Mouse (Mus musculus) forebrain, embryonic 14.5 days (tissue): ENCODE measurements around the gene Zfp106. TPM values are rescaled to one million over a fixed set of nuclear protein-coding genes. Genes with fewer than 3 reads are reported as not detected.
A peak's percentile ranks its signal among the peaks of the same experiment; 100 is the strongest.
"Not testable (repeated sequence)": the region's sequence is repeated elsewhere in the genome, so short reads cannot be mapped to it uniquely, and the experiment has no call there.

Source experiments
- ATAC-seq: fragments of 200-750 bp; cut with Nextera tagmentation; 2 replicates; pipeline ENCODE4 v1.8.0; 2017; ENCODE audit warnings: mild to moderate bottlenecking, moderate library complexity
- DNase-seq: peaks from one replicate; pipeline ENCODE4 v3.0.0-alpha.2; 2015; ENCODE audit warnings: low spot score
- H3K27ac ChIP-seq: fragments of 300-500 bp; sonication (generic); 2 replicates; pipeline ENCODE4 v1.5.1; 2014; ENCODE audit warnings: low read depth, mild to moderate bottlenecking, control low read depth, low read length, moderate library complexity
- H3K27me3 ChIP-seq: fragments of 300-500 bp; sonication (generic); replicated peaks from 2 replicates; pipeline ENCODE4 v1.6.1; 2014; ENCODE audit warnings: low read length, control low read depth, mixed read lengths; ENCODE audit not compliant: control insufficient read depth, insufficient read depth
- H3K36me3 ChIP-seq: fragments of 300-500 bp; sonication (generic); 2 replicates; pipeline ENCODE4 v1.6.1; 2014; ENCODE audit warnings: low read length, control low read depth; ENCODE audit not compliant: control insufficient read depth, insufficient read depth
- H3K4me1 ChIP-seq: fragments of 300-500 bp; sonication (generic); 2 replicates; pipeline ENCODE4 v1.6.1; 2014; ENCODE audit warnings: antibody characterized with exemption, low read length, control low read depth; ENCODE audit not compliant: control insufficient read depth, insufficient read depth
- H3K4me2 ChIP-seq: fragments of 300-500 bp; sonication (generic); 2 replicates; pipeline ENCODE4 v1.6.1; 2014; ENCODE audit warnings: mild to moderate bottlenecking, control low read depth, low read length
- H3K4me3 ChIP-seq: fragments of 300-500 bp; sonication (generic); 2 replicates; pipeline ENCODE4 v1.5.1; 2014; ENCODE audit warnings: low read depth, low read length, control low read depth
- H3K9ac ChIP-seq: fragments of 300-500 bp; sonication (generic); 2 replicates; pipeline ENCODE4 v1.6.1; 2014; ENCODE audit warnings: mild to moderate bottlenecking, low read length, control low read depth, moderate library complexity
- H3K9me3 ChIP-seq: fragments of 300-500 bp; sonication (generic); replicated peaks from 2 replicates; pipeline ENCODE4 v1.6.1; 2016; ENCODE audit warnings: low read length, control low read depth, mixed read lengths; ENCODE audit not compliant: control insufficient read depth
- WGBS: fragments of 180-500 bp; shearing (Covaris S2); extraction: QIAGEN DNeasy Blood & Tissue Kit; methylation state at CpG from one replicate; pipeline ENCODE4 v1.1.7; 2014; 5-methylcytosine and 5-hydroxymethylcytosine counted together
- polyA plus RNA-seq: library from polyadenylated mRNA; unstranded; fragments of >200 nt; fragmentation: Nextera tagmentation; extraction: Ambion mirVana; gene quantifications from 2 replicates; pipeline ENCODE4 v1.2.1, GENCODE M21; 2014

Gene Zfp106
- polyA plus RNA-seq, 1 experiment from 2014 or later: 42.1 TPM

- not testable (repeated sequence) for H3K4me2 ChIP-seq, H3K4me3 ChIP-seq, H3K27me3 ChIP-seq, H3K36me3 ChIP-seq, H3K9ac ChIP-seq, ATAC-seq, H3K27ac ChIP-seq, DNase-seq, H3K9me3 ChIP-seq, H3K4me1 ChIP-seq
- WGBS: 93% methylated on average over 4 of the region's 4 CpGs
These were observed 1.0 kb upstream of the Zfp106 start for GRCm38 (mm10) chr2:120564548-120565188.

GRCm38 (mm10) chr2:120562859-120563234, 796 bp downstream of the Zfp106 start:
- DNase-seq (peak; percentile 1), ATAC-seq (no peak)
- H3K27ac ChIP-seq: no peak overlapping the region
- H3K4me2 ChIP-seq: peak overlapping the region; percentile 70
- WGBS: 25% methylated on average over 9 of the region's 9 CpGs
- H3K36me3 ChIP-seq: no peaks in the 10 kb centered on the region
- H3K27me3 ChIP-seq: no peaks in the 10 kb centered on the region
- H3K4me3 ChIP-seq: peak overlapping the region; percentile 88
- peak overlapping the region; percentile 93 for H3K9ac ChIP-seq
- H3K9me3 ChIP-seq: no peaks in the 10 kb centered on the region
- peaks cover 5% of the 10 kb centered on the region; the same call in 1 of the 2 replicates for H3K4me1 ChIP-seq

GRCm38 (mm10) chr2:120561524-120561923, 2.1 kb downstream of the Zfp106 start:
- Histone ChIP-seq H3K4me3 (no peak overlapping the region), H3K27ac (no peak overlapping the region), H3K36me3 (no peaks in the 10 kb centered on the region), H3K4me2 (no peak overlapping the region), H3K9me3 (no peaks in the 10 kb centered on the region), H3K27me3 (no peaks in the 10 kb centered on the region), H3K4me1 (peaks cover 5% of the 10 kb centered on the region; the same call in 1 of the 2 replicates), H3K9ac (no peak overlapping the region)
- WGBS: 100% methylated on average over 1 of the region's 1 CpGs
- no peak for ATAC-seq
- DNase-seq: no peak

GRCm38 (mm10) chr2:120558813-120559212, 4.8 kb downstream of the Zfp106 start:
- ATAC-seq: no peak
- WGBS: 87% methylated on average over 3 of the region's 3 CpGs
- peaks cover 8% of the 10 kb centered on the region; the same call in 1 of the 2 replicates for H3K36me3 ChIP-seq

GRCm38 (mm10) chr2:120556868-120557267, 6.8 kb downstream of the Zfp106 start:
- Histone ChIP-seq H3K27ac (no peak overlapping the region), H3K9me3 (no peaks in the 10 kb centered on the region), H3K4me2 (no peak overlapping the region), H3K27me3 (no peaks in the 10 kb centered on the region), H3K36me3 (peaks cover 22% of the 10 kb centered on the region), H3K4me3 (no peak overlapping the region), H3K4me1 (no peaks in the 10 kb centered on the region), H3K9ac (no peak overlapping the region)
- DNase-seq (no peak), ATAC-seq (no peak)
- 68% methylated on average over 3 of the region's 3 CpGs for WGBS

More at GRCm38 (mm10) chr2:120558813-120559212, 4.8 kb downstream of the Zfp106 start:
- H3K4me1 ChIP-seq: peaks cover 5% of the 10 kb centered on the region; the same call in 1 of the 2 replicates
- H3K4me2 ChIP-seq: no peak overlapping the region
- no peak overlapping the region for H3K27ac ChIP-seq
- no peak overlapping the region for H3K9ac ChIP-seq
- no peaks in the 10 kb centered on the region for H3K9me3 ChIP-seq
- no peak for DNase-seq
- H3K27me3 ChIP-seq: no peaks in the 10 kb centered on the region
- H3K4me3 ChIP-seq: no peak overlapping the region

- no peak overlapping the region for H3K27ac ChIP-seq
- no peaks in the 10 kb centered on the region for H3K27me3 ChIP-seq
- H3K4me3 ChIP-seq: no peak overlapping the region
- no peaks in the 10 kb centered on the region for H3K9me3 ChIP-seq
- H3K9ac ChIP-seq: no peak overlapping the region
- no peak overlapping the region for H3K4me2 ChIP-seq
- 94% methylated on average over 2 of the region's 2 CpGs for WGBS
- peaks cover 6% of the 10 kb centered on the region for H3K4me1 ChIP-seq
- DNase-seq (no peak), ATAC-seq (no peak)
- peaks cover 17% of the 10 kb centered on the region; the same call in 1 of the 2 replicates for H3K36me3 ChIP-seq
These were observed 18.9 kb downstream of the Zfp106 start for GRCm38 (mm10) chr2:120544732-120545131.

- Histone ChIP-seq H3K4me2 (peak overlapping the region; percentile 6; the same call in 1 of the 2 replicates), H3K4me3 (no peak overlapping the region), H3K9me3 (no peaks in the 10 kb centered on the region), H3K4me1 (peaks cover 6% of the 10 kb centered on the region), H3K27me3 (no peaks in the 10 kb centered on the region), H3K9ac (no peak overlapping the region; the same call in 1 of the 2 replicates), H3K36me3 (peaks cover 17% of the 10 kb centered on the region), H3K27ac (0 out of 2 replicates have a peak overlapping the region, but pooled peaks have one; percentile 17)
- 12% methylated on average over 1 of the region's 1 CpGs for WGBS
- DNase-seq (peak; percentile 96), ATAC-seq (peak; percentile 96)
These were observed 23.9 kb downstream of the Zfp106 start for GRCm38 (mm10) chr2:120539778-120540208.

- WGBS: 66% methylated on average over 3 of the region's 3 CpGs
- H3K36me3 ChIP-seq: peaks cover 21% of the 10 kb centered on the region
- no peak overlapping the region; the same call in 1 of the 2 replicates for H3K9ac ChIP-seq
- 0 out of 2 replicates have a peak overlapping the region, but pooled peaks have one; percentile 17 for H3K27ac ChIP-seq
- H3K4me3 ChIP-seq: no peak overlapping the region
- H3K9me3 ChIP-seq: no peaks in the 10 kb centered on the region
- peak overlapping the region; percentile 6; the same call in 1 of the 2 replicates for H3K4me2 ChIP-seq
- H3K27me3 ChIP-seq: no peaks in the 10 kb centered on the region
- ATAC-seq (peak; percentile 63), DNase-seq (peak; percentile 16)
- peaks cover 6% of the 10 kb centered on the region for H3K4me1 ChIP-seq
These were observed 24.3 kb downstream of the Zfp106 start for GRCm38 (mm10) chr2:120539333-120539732.

GRCm38 (mm10) chr2:120531223-120531622, 32.4 kb downstream of the Zfp106 start:
- Histone ChIP-seq H3K4me2 (no peak overlapping the region), H3K4me1 (no peaks in the 10 kb centered on the region), H3K36me3 (peaks cover 84% of the 10 kb centered on the region), H3K4me3 (no peak overlapping the region), H3K9ac (no peak overlapping the region), H3K27ac (no peak overlapping the region), H3K27me3 (no peaks in the 10 kb centered on the region), H3K9me3 (no peaks in the 10 kb centered on the region)
- ATAC-seq (no peak), DNase-seq (no peak)
- 92% methylated on average over 4 of the region's 4 CpGs for WGBS
